19 mouse cellular contexts compared by ENCODE assay signal in the genomic region with DNA sequence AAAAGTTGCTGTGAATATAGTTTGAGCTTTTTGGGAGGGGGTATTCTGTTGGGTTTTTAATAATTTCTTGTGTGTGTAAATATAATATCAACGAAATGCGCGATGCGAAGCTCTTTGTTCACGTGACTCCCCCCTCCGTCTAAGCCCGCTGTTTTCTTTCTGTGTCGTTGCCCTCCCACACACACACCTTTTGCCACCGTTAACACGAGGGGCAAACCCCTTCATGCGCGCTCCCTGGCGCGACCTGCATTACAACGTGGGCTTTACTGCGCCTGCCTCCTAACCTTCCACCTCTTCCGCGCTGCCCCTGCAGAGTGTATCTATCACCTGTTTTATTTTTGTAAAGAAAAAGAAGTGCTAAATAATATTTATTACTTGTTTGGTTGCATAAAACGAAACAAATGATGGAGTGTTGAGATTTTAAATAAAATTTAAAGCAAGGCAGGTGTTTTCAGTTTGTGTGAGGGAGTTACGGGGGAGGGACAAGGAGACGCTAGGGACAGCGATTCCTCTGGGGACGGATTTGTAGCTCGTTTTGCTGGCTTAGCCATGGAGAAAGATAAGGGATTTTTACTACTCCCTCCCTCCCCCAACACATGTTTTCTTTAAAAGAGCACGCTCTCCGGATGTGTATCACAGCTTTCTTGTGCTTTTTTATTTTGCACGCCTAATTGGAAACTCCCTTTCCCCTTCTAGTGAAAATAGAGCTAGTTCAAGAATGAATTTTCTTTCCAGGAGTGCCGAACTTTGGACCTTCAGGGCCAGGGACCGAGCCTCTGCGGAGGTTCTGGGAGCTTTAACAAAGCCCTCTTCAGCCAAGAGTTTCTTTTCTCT. TPM values are rescaled to one million over a fixed set of nuclear protein-coding genes. Genes with fewer than 3 reads are reported as not detected.
DNase-seq lines count a peak whose midpoint lies in the region; ATAC-seq lines count a peak whose summit lies in the region.
"Had no signal": no experiment of that assay in that cellular context is flagged by ENCODE, and none has a peak within 500 bp of the region (broad histone marks: within the 10 kb centered on the region; RNA-seq: fewer than 3 reads in every experiment).

No protein-coding gene starts in this region.

- no peaks in the 10 kb centered on the region for H3K9me3 ChIP-seq in embryonic facial prominence, embryonic 14.5 days (ENCODE audit: control insufficient read depth, low read length)
- no peaks in the 10 kb centered on the region for H3K9me3 ChIP-seq in hindbrain, embryonic 13.5 days
- no peaks in the 10 kb centered on the region for H3K9me3 ChIP-seq in midbrain, embryonic 14.5 days (ENCODE audit: control insufficient read depth, low read length)
- H3K9me3 ChIP-seq: limb, embryonic 13.5 days had no signal

- H3K4me3 ChIP-seq in embryonic facial prominence, embryonic 14.5 days (ENCODE audit: low read depth, low read length) = no peak overlapping the region; the same call in 1 of the 2 replicates
- peak overlapping the region; percentile 26; the same call in 1 of the 2 replicates for H3K4me3 ChIP-seq in hindbrain, embryonic 13.5 days
- peak overlapping the region; percentile 13; the same call in 1 of the 2 replicates for H3K4me3 ChIP-seq in midbrain, embryonic 14.5 days (replicated peaks; ENCODE audit: low read depth, low read length)
- H3K4me3 ChIP-seq: limb, embryonic 13.5 days had no signal

- H3K4me1 ChIP-seq in embryonic facial prominence, embryonic 14.5 days (ENCODE audit: control insufficient read depth, insufficient read depth, low read length) = 0 out of 2 replicates have a peak, but pooled peaks cover 3% of the 10 kb centered on the region
- H3K4me1 ChIP-seq in hindbrain, embryonic 13.5 days (replicated peaks) = peaks cover 29% of the 10 kb centered on the region
- H3K4me1 ChIP-seq in midbrain, embryonic 14.5 days (ENCODE audit: control insufficient read depth, insufficient read depth, low read length) = peaks cover 17% of the 10 kb centered on the region

- no peak overlapping the region for H3K4me2 ChIP-seq in embryonic facial prominence, embryonic 14.5 days (ENCODE audit: low read depth, low read length)
- H3K4me2 ChIP-seq in hindbrain, embryonic 13.5 days = no peak overlapping the region
- H3K4me2 ChIP-seq in midbrain, embryonic 14.5 days (ENCODE audit: low read length) = no peak overlapping the region
- H3K4me2 ChIP-seq: limb, embryonic 13.5 days had no signal

- no peak for ATAC-seq in embryonic facial prominence, embryonic 14.5 days (ENCODE audit: low read depth)
- ATAC-seq in hindbrain, embryonic 13.5 days (ENCODE audit: low FRiP score) = no peak
- no peak for ATAC-seq in midbrain, embryonic 14.5 days (ENCODE audit: low FRiP score, low TSS enrichment)
- ATAC-seq: liver, postnatal 0 days had no signal

- H3K36me3 ChIP-seq in embryonic facial prominence, embryonic 14.5 days (ENCODE audit: control insufficient read depth, insufficient read depth, low read length) = no peaks in the 10 kb centered on the region
- no peaks in the 10 kb centered on the region for H3K36me3 ChIP-seq in hindbrain, embryonic 13.5 days
- no peaks in the 10 kb centered on the region for H3K36me3 ChIP-seq in midbrain, embryonic 14.5 days (ENCODE audit: control insufficient read depth, insufficient read depth, low read length)
- H3K36me3 ChIP-seq: limb, embryonic 13.5 days had no signal

- H3K9ac ChIP-seq in embryonic facial prominence, embryonic 14.5 days (ENCODE audit: low read depth, low read length) = no peak overlapping the region
- H3K9ac ChIP-seq in hindbrain, embryonic 13.5 days = no peak overlapping the region
- H3K9ac ChIP-seq in midbrain, embryonic 14.5 days (replicated peaks; ENCODE audit: low read length) = no peak overlapping the region
- H3K9ac ChIP-seq: limb, embryonic 13.5 days; liver, postnatal 0 days had no signal

- DNase-seq in embryo, embryonic 11 days = peak; percentile 30
- DNase-seq in embryonic facial prominence, embryonic 14.5 days (ENCODE audit: low spot score) = peak; percentile 23
- peak; percentile 31 for DNase-seq in midbrain, embryonic 14.5 days
- DNase-seq in adipocyte (ENCODE audit: low spot score) = no peak
- DNase-seq in spleen, postnatal 36 days (ENCODE audit: low spot score in 2 of 2) = no peak
- DNase-seq in heart, adult 8-10 months (ENCODE audit: low spot score) = no peak
- DNase-seq in kidney, adult 8-10 months = no peak
- DNase-seq: cerebellum, postnatal 36 days; heart, postnatal 10 days; kidney, adult 18-20 months; layer of hippocampus, adult 9-11 months; liver, postnatal 0 days had no signal

- H3K27me3 ChIP-seq in embryonic facial prominence, embryonic 14.5 days (replicated peaks; ENCODE audit: control insufficient read depth, insufficient read depth, low read length) = peaks cover 100% of the 10 kb centered on the region
- peaks cover 99% of the 10 kb centered on the region for H3K27me3 ChIP-seq in hindbrain, embryonic 13.5 days
- peaks cover 98% of the 10 kb centered on the region for H3K27me3 ChIP-seq in midbrain, embryonic 14.5 days (ENCODE audit: control insufficient read depth, insufficient read depth, low read length)

- H3K27ac ChIP-seq in embryonic facial prominence, embryonic 14.5 days (replicated peaks; ENCODE audit: low read depth, low read length) = no peak overlapping the region
- H3K27ac ChIP-seq in hindbrain, embryonic 13.5 days = no peak overlapping the region
- no peak overlapping the region for H3K27ac ChIP-seq in midbrain, embryonic 14.5 days (replicated peaks; ENCODE audit: low read depth, low read length)
- H3K27ac ChIP-seq: limb, embryonic 13.5 days; macrophage; stomach, postnatal 0 days had no signal

- WGBS in embryonic facial prominence, embryonic 14.5 days = 2% methylated on average over 30 of the region's 30 CpGs
- WGBS in hindbrain, embryonic 13.5 days = 2% methylated on average over 30 of the region's 30 CpGs
- under 1% methylated on average over 30 of the region's 30 CpGs for WGBS in midbrain, embryonic 14.5 days

RNA-seq across cellular contexts. Expression of gene Olig2, which starts 3.2 kb away (rescaled TPM):
- polyA plus RNA-seq in embryonic facial prominence, embryonic 14.5 days (2014; fragmentation: Nextera tagmentation; extraction: Ambion mirVana) = 1.1 and 1.3 TPM in 2 replicates
- polyA plus RNA-seq in hindbrain, embryonic 13.5 days (2015; fragmentation: Nextera tagmentation; extraction: Ambion mirVana) = 4.0 and 4.4 TPM in 2 replicates
- 5.6 and 7.8 TPM in 2 replicates for polyA plus RNA-seq in midbrain, embryonic 14.5 days (2014; fragmentation: Nextera tagmentation; extraction: Ambion mirVana)
- not detected for total RNA-seq in heart, adult 8-10 months (2022)
- total RNA-seq: CH12.LX; heart, postnatal 10 days had no signal
- polyA plus RNA-seq: gonadal fat pad, adult 2 months; limb, embryonic 13.5 days; liver, postnatal 0 days; macrophage; small intestine, adult 2 months; stomach, postnatal 0 days had no signal

RNA-seq across cellular contexts. Expression of gene Olig1, which starts 41.1 kb away (rescaled TPM):
- polyA plus RNA-seq in embryonic facial prominence, embryonic 14.5 days (2014; fragmentation: Nextera tagmentation; extraction: Ambion mirVana) = 4.1 and 4.2 TPM in 2 replicates
- 21.4 and 29.2 TPM in 2 replicates for polyA plus RNA-seq in hindbrain, embryonic 13.5 days (2015; fragmentation: Nextera tagmentation; extraction: Ambion mirVana)
- polyA plus RNA-seq in midbrain, embryonic 14.5 days (2014; fragmentation: Nextera tagmentation; extraction: Ambion mirVana) = 43.7 and 57.0 TPM in 2 replicates
- not detected for total RNA-seq in heart, adult 8-10 months (2022)
- total RNA-seq: CH12.LX; heart, postnatal 10 days had no signal
- polyA plus RNA-seq: macrophage; small intestine, adult 2 months had no signal

Comparison
In these comparisons a context has a peak if more than half of its experiments do, and no peak if none do; other contexts are left out.
1. DNase-seq: peak in embryo, embryonic 11 days (single experiment), embryonic facial prominence, embryonic 14.5 days (single experiment) and midbrain, embryonic 14.5 days (single experiment); none in adipocyte (single experiment), spleen, postnatal 36 days (0 of 2), heart, adult 8-10 months (single experiment) and kidney, adult 8-10 months (0 of 2).